Mouse (Mus musculus) embryonic fibroblast, embryonic 13.5 days (primary cell): ENCODE data around the gene Tacr1. TPM values are rescaled to one million over a fixed set of nuclear protein-coding genes. Genes with fewer than 3 reads are reported as not detected.
"Not testable (repeated sequence)": the region's sequence is repeated elsewhere in the genome, so short reads cannot be mapped to it uniquely, and the experiment has no call there.

Experiments
- H3K27ac ChIP-seq: 2 replicates; pipeline ENCODE4 v1.5.1; 2012; ENCODE audit warnings: low read length, control low read depth, inconsistent platforms; ENCODE audit not compliant: insufficient read depth
- H3K4me1 ChIP-seq: 2 replicates; pipeline ENCODE4 v1.6.1; 2011; ENCODE audit warnings: low read length; ENCODE audit not compliant: control insufficient read depth, insufficient read depth
- H3K4me3 ChIP-seq: 2 replicates; pipeline ENCODE4 v1.5.1; 2011; ENCODE audit warnings: mild to moderate bottlenecking, control low read depth, low read length; ENCODE audit not compliant: insufficient read depth
- CTCF ChIP-seq: IDR thresholded peaks from 2 replicates; pipeline ENCODE4 v1.5.1; 2011; ENCODE audit warnings: mild to moderate bottlenecking, control low read depth, low read length, moderate library complexity, borderline replicate concordance; ENCODE audit not compliant: insufficient read depth
- POLR2A ChIP-seq: IDR thresholded peaks from 2 replicates; pipeline ENCODE4 v1.6.1; 2011; ENCODE audit warnings: low read depth, mild to moderate bottlenecking, control low read depth, low read length, moderate library complexity
- polyA plus RNA-seq: library from polyadenylated mRNA; stranded (reverse); fragments of >200 nt; gene quantifications from 2 replicates; pipeline ENCODE4 v1.2.4, GENCODE M21; 2011; ENCODE audit warnings: low read depth; ENCODE audit not compliant: missing spikeins, insufficient read length

Tacr1 gene
- polyA plus RNA-seq = not detected in 2 replicates

DNA sequence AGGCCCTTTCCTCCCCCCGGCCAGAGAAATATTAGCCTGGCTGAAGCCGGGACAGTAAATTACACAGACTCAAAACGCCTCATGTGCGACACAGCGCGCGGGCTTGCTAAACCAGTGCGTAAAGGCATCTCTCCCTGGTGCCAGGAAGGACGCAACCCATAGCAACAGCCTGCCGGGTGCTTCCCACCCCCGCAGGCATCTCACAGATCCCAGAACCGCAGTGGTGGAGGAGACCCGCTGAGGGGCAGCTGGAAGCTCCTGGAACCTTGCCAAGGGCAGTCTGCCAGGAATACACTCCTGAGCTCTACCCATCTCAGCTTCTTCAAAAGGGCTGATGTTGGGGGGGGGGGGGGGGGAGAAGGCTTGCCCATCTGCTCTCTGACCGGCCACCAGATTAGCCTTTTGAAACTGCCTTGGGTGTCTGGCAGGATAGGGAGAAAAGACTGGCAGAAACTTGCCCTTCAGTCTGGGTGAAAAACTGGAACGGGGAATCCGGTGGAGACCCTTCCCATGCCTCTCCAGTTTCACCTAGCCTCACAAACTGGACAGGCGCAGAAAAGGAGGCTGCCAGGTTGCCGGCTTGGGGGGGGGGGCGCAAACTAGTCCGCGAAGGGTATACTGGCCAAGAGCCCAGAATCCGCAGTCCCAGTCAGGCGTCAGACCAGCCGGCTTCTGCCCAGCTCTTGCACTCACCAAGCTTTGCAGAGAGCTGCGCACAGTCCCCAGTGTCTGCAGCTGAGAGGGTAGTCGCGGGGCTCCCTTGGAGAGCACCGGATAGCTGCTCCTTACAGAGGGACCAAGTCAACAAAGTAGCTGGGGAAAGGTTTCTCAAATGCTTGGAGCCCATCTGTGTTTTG, at the start of gene Tacr1:
Tacr1 (plus strand) TSS at position 740 of the 857 bp plus-strand sequence.
- Histone ChIP-seq H3K27ac (no peak within 1 kb of the TSS), H3K4me3 (peak within 1 kb of the TSS; percentile 21), H3K4me1 (no peaks in the 10 kb centered on the region)
- no peak for TF ChIP-seq POLR2A
- TF ChIP-seq CTCF = no peak

GRCm38 (mm10) chr6:82376144-82376543, 26.0 kb upstream of the Tacr1 start:
- Histone ChIP-seq H3K4me1 (no peaks in the 10 kb centered on the region), H3K27ac (no peak overlapping the region), H3K4me3 (no peak overlapping the region)
- TF ChIP-seq POLR2A (no peak), CTCF (no peak)

DNA sequence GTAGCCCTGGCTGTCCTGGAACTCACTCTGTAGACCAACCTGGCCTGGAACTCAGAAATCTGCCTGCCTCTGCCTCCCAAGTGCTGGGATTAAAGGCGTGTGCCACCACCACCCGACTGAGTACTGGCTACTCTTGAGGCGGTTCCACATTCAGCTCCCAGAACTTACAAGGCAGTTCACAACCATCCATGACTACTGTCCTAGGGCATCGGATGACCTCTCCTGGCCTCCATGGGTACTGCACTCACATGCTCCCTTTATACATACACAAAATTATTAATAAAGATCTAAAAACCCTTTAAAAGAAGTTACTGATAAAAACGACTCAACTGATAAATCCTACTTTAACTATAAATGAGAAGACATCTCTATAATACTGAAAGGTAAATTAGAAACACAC, 18.6 kb upstream of the Tacr1 start:
- Histone ChIP-seq H3K27ac (no peak overlapping the region), H3K4me1 (no peaks in the 10 kb centered on the region), H3K4me3 (no peak overlapping the region)
- TF ChIP-seq CTCF = no peak
- no peak for TF ChIP-seq POLR2A

GRCm38 (mm10) chr6:82402501-82403495, 664 bp downstream of the Tacr1 start:
- Histone ChIP-seq H3K27ac (no peak overlapping the region), H3K4me1 (no peaks in the 10 kb centered on the region), H3K4me3 (peak overlapping the region; percentile 21)
- no peak for TF ChIP-seq POLR2A
- TF ChIP-seq CTCF = peak; percentile 23; the same call in 1 of the 2 replicates

- TF ChIP-seq CTCF = no peak
- no peak overlapping the region for H3K4me3 ChIP-seq
- no peaks in the 10 kb centered on the region for H3K4me1 ChIP-seq
- H3K27ac ChIP-seq = no peak overlapping the region
These were observed 16.2 kb downstream of the Tacr1 start for GRCm38 (mm10) chr6:82418367-82418766.

DNA sequence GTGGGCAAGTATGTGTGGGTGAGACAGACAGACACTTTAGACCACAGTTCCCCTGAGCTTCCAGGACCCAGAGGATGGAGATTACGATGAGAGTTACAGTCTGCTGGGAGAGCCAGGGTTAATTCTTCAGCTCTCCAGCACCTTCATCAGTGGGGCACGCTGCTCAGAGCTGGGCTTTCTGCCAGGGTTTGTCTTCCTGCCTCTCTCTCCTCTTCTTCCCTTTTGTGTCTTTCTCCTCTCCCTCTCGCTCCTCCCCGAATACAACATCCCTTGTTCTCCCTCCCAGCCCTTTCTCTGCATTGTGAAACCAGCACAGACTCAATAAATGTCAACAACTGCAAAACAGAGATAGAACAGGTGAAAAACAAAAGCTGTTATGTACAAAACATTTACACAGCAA, 18.1 kb downstream of the Tacr1 start:
- TF ChIP-seq CTCF (no peak), POLR2A (no peak)
- no peak overlapping the region for H3K27ac ChIP-seq
- H3K4me1 ChIP-seq = no peaks in the 10 kb centered on the region

GRCm38 (mm10) chr6:82428890-82429289, 26.8 kb downstream of the Tacr1 start:
- no peak overlapping the region for H3K4me3 ChIP-seq
- H3K4me1 ChIP-seq = no peaks in the 10 kb centered on the region
- TF ChIP-seq CTCF (no peak), POLR2A (no peak)
- no peak overlapping the region for H3K27ac ChIP-seq

More for the DNA sequence above, 18.1 kb downstream of the Tacr1 start:
- no peak overlapping the region for H3K4me3 ChIP-seq

- Histone ChIP-seq H3K4me3 (no peak overlapping the region), H3K27ac (no peak overlapping the region), H3K4me1 (no peaks in the 10 kb centered on the region)
- no peak for TF ChIP-seq POLR2A
- TF ChIP-seq CTCF = no peak
These were observed 27.6 kb downstream of the Tacr1 start for GRCm38 (mm10) chr6:82429766-82430165.

GRCm38 (mm10) chr6:82437174-82437573, 35.0 kb downstream of the Tacr1 start:
- no peak overlapping the region for H3K4me3 ChIP-seq
- H3K27ac ChIP-seq = no peak overlapping the region
- H3K4me1 ChIP-seq = no peaks in the 10 kb centered on the region
- no peak for TF ChIP-seq CTCF
- TF ChIP-seq POLR2A = no peak

- H3K27ac ChIP-seq, H3K4me3 ChIP-seq, H3K4me1 ChIP-seq: not testable (repeated sequence)
These were observed 50.3 kb downstream of the Tacr1 start for GRCm38 (mm10) chr6:82452206-82453095.
